Mouse (Mus musculus): ENCODE measurements around the gene Fhl1. TPM values are rescaled to one million over a fixed set of nuclear protein-coding genes. Genes with fewer than 3 reads are reported as not detected.

The Fhl1 gene
- total and polyA plus RNA-seq, 2 experiments from 2014 or later: 189 to 198 TPM

DNA sequence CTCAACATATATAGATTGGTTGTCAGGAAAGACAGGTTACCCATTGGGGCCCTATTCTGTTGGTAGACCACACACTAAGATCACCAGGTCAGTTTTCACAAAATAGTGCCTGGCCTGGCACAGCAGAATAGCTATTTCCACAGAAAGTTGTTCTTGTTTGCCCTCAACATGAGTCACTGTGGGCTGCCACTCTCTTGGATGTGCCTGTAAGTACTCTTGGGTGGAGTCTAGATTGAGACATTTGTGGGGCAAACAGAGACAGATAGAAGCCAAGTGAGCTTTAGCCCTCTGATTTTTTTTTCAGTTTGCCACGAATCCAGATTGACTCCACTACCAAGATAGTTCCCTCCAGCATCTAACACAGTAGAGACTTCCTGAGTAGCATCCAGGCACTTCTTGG is 40.2 kb downstream of the Fhl1 start:
- no peaks in the 10 kb centered on the region for H3K27me3 ChIP-seq (ENCODE audit: insufficient read depth, low read length)
- ATAC-seq: no peak
- no peaks in the 10 kb centered on the region for H3K36me3 ChIP-seq (ENCODE audit: insufficient read depth, low read length)
- no peak for DNase-seq (ENCODE audit: low spot score)
- no peaks in the 10 kb centered on the region for H3K4me1 ChIP-seq (ENCODE audit: insufficient read depth, low read length)
- H3K9ac ChIP-seq (replicated peaks; ENCODE audit: low read length): no peak overlapping the region
- no peak overlapping the region for H3K4me2 ChIP-seq (ENCODE audit: low read depth, low read length)
- H3K27ac ChIP-seq: no peak overlapping the region
- no peak for TF ChIP-seq CTCF (IDR thresholded peaks at IDR 0.05; ENCODE audit: low read depth)
- 77% methylated on average over 1 of the region's 1 CpGs for WGBS
- H3K4me3 ChIP-seq (ENCODE audit: low read length): no peak overlapping the region
- no peaks in the 10 kb centered on the region for H3K9me3 ChIP-seq (ENCODE audit: low read length)

DNA sequence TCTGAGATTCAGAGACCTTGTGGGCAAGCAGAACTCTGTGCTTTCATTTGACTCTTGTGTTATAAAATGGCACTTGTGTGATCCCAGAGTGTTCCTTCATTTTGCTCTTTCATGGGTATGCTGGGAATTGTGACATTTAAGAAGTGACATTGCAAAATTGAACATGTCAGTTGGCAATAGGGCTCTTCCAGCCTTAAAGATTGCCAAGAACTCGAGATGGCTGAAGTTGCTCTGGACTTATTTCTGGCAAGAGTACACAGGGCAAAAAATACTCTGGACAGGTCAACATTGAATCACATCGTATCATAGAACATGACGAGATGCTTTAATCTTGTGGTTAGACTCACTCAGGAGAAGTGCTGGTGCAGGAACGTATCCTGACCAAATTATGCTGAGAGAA is 41.7 kb downstream of the Fhl1 start:
- ATAC-seq: no peak
- no peak for TF ChIP-seq CTCF (IDR thresholded peaks at IDR 0.05; ENCODE audit: low read depth)

DNA sequence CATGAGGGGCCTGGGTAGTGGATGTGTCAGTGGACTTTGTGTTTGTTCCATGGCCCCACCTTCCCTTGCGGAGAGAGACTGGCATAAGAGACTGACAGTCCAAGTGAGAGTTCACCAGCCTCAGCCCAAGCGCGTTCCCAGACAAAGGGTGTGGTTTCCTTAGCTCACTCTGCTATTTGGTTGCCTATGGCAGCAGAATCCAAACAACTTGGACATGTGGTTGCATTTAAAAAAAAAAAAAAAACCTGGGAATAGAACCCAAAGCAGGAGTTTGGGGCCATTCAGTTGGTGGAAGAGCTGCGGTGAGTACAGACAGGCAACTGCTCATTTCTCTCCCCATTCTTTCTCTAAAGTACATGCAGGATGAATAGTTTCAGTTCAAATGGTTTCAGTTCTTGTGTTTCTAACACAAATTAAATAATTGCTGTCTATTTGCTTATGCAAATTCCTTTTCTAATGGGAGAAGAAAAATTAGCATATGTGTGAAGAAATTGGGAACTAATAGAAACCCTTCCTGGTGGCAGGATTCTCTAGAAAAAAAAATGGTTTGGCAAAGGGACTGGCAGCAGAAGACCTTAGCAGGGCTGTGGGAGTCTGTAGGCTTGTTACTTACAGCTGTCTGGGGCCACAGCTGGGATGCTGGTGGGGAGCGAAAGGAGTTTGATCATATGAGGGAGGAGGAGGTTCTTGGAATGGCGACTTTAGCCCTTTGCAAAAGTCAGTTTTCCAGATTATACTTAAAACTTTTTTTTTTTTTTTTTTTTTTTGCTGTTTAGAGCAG is 54.9 kb downstream of the Fhl1 start:
- Histone ChIP-seq H3K4me2 (ENCODE audit: low read depth, low read length) (0 out of 2 replicates have a peak overlapping the region, but pooled peaks have one; percentile 1), H3K9me3 (ENCODE audit: low read length) (no peaks in the 10 kb centered on the region), H3K27me3 (ENCODE audit: insufficient read depth, low read length) (no peaks in the 10 kb centered on the region), H3K4me1 (ENCODE audit: insufficient read depth, low read length) (no peaks in the 10 kb centered on the region), H3K27ac (no peak overlapping the region), H3K9ac (replicated peaks; ENCODE audit: low read length) (no peak overlapping the region), H3K4me3 (ENCODE audit: low read length) (no peak overlapping the region), H3K36me3 (ENCODE audit: insufficient read depth, low read length) (no peaks in the 10 kb centered on the region)
- TF ChIP-seq CTCF (IDR thresholded peaks at IDR 0.05; ENCODE audit: low read depth): no peak
- whole genome bisulfite sequencing: 62% methylated on average over 6 of the region's 6 CpGs
- ATAC-seq: 0 out of 2 replicates have a peak, but pooled peaks have one; percentile 47
- DNase-seq (ENCODE audit: low spot score): peak; percentile 10

More for the DNA sequence above, 41.7 kb downstream of the Fhl1 start:
- no peak overlapping the region for H3K4me2 ChIP-seq (ENCODE audit: low read depth, low read length)
- no peak overlapping the region for H3K27ac ChIP-seq
- no peak overlapping the region for H3K4me3 ChIP-seq (ENCODE audit: low read length)
- H3K4me1 ChIP-seq (ENCODE audit: insufficient read depth, low read length): no peaks in the 10 kb centered on the region
- no peaks in the 10 kb centered on the region for H3K27me3 ChIP-seq (ENCODE audit: insufficient read depth, low read length)
- no peaks in the 10 kb centered on the region for H3K36me3 ChIP-seq (ENCODE audit: insufficient read depth, low read length)
- DNase-seq (ENCODE audit: low spot score): no peak
- 84% methylated on average over 4 of the region's 4 CpGs for WGBS
- no peak overlapping the region for H3K9ac ChIP-seq (replicated peaks; ENCODE audit: low read length)
- H3K9me3 ChIP-seq (ENCODE audit: low read length): no peaks in the 10 kb centered on the region

DNA sequence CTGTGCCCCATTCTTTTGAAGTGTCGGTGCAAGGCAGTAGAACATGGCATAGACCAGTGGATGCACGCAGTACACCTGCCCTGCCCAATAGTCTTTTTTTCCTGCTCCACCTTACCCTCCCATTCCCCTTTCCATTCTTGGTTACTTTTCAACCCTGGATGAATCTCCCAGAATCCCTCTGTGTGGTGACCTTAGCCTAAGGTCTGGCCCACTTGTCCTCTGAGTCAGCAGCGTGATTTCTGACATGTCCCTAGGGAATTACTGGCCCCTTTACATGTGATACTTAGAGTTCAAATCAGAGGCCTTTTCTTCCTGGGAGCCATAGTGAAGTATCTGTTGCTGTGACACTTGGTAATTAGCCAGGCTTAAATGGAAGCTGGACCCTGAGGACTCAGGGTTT is 55.9 kb downstream of the Fhl1 start:
- Histone ChIP-seq H3K4me3 (ENCODE audit: low read length) (no peak overlapping the region), H3K27ac (no peak overlapping the region), H3K4me1 (ENCODE audit: insufficient read depth, low read length) (no peaks in the 10 kb centered on the region), H3K4me2 (ENCODE audit: low read depth, low read length) (no peak overlapping the region), H3K27me3 (ENCODE audit: insufficient read depth, low read length) (no peaks in the 10 kb centered on the region), H3K9ac (replicated peaks; ENCODE audit: low read length) (no peak overlapping the region), H3K36me3 (ENCODE audit: insufficient read depth, low read length) (no peaks in the 10 kb centered on the region), H3K9me3 (ENCODE audit: low read length) (no peaks in the 10 kb centered on the region)
- DNase-seq (ENCODE audit: low spot score) (no peak), ATAC-seq (no peak)
- TF ChIP-seq CTCF (IDR thresholded peaks at IDR 0.05; ENCODE audit: low read depth): no peak
- 73% methylated on average over 3 of the region's 3 CpGs for WGBS

DNA sequence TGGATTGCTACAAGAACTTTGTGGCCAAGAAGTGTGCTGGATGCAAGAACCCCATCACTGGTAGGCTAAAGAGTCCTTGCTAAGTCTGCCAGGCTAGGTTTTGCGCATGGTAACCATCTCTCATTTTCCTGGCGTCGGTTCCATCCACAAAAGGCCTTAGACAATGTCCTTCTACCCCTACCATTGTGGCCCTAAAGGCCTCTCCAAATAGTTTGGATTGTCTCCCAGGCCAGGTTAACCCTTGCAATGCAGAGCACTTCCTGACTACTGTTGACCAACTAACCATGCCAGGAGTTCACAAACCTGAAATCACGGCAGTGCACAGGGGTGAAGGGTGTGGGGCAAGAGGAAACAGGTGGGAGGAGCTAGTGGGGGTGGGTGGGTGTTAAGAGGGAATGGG is 59.0 kb downstream of the Fhl1 start:
- no peak for DNase-seq (ENCODE audit: low spot score)
- H3K27me3 ChIP-seq (ENCODE audit: insufficient read depth, low read length): no peaks in the 10 kb centered on the region

DNA sequence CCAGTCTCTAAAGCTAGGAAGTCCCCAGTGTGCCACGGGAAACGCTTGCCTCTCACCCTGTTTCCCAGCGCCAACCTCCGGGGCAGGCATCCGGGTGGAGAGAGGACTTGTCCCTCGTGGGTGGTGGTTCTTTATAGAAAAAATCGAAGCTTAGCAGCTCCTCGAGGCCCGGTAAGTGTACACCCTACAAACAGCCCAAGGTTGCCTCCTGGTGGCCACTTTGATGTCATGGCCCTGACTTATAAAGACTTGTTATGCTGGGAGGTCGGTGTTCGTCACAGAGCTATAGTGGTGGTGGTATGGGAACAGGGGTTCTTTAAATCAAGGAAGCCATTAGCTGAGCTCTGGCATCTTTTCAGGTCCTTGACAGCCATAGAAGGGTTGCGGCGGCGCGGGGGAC is 59.7 kb downstream of the Fhl1 start:
- no peaks in the 10 kb centered on the region for H3K27me3 ChIP-seq (ENCODE audit: insufficient read depth, low read length)
- H3K36me3 ChIP-seq (ENCODE audit: insufficient read depth, low read length): no peaks in the 10 kb centered on the region
- DNase-seq (ENCODE audit: low spot score) (peak; percentile 73), ATAC-seq (peak; percentile 80)
- H3K4me2 ChIP-seq (ENCODE audit: low read depth, low read length): no peak overlapping the region
- WGBS: 54% methylated on average over 15 of the region's 15 CpGs
- no peak overlapping the region for H3K27ac ChIP-seq
- H3K9ac ChIP-seq (replicated peaks; ENCODE audit: low read length): no peak overlapping the region
- peak; percentile 70 for TF ChIP-seq CTCF (IDR thresholded peaks at IDR 0.05; ENCODE audit: low read depth)
- H3K9me3 ChIP-seq (ENCODE audit: low read length): no peaks in the 10 kb centered on the region
- H3K4me1 ChIP-seq (ENCODE audit: insufficient read depth, low read length): no peaks in the 10 kb centered on the region
- no peak overlapping the region for H3K4me3 ChIP-seq (ENCODE audit: low read length)

More for the DNA sequence above, 59.0 kb downstream of the Fhl1 start:
- no peaks in the 10 kb centered on the region for H3K9me3 ChIP-seq (ENCODE audit: low read length)
- H3K36me3 ChIP-seq (ENCODE audit: insufficient read depth, low read length): no peaks in the 10 kb centered on the region
- no peaks in the 10 kb centered on the region for H3K4me1 ChIP-seq (ENCODE audit: insufficient read depth, low read length)
- no peak overlapping the region for H3K27ac ChIP-seq
- ATAC-seq: no peak
- no peak overlapping the region for H3K4me3 ChIP-seq (ENCODE audit: low read length)
- 81% methylated on average over 4 of the region's 4 CpGs for WGBS
- H3K9ac ChIP-seq (replicated peaks; ENCODE audit: low read length): no peak overlapping the region
- TF ChIP-seq CTCF (IDR thresholded peaks at IDR 0.05; ENCODE audit: low read depth): no peak
- no peak overlapping the region for H3K4me2 ChIP-seq (ENCODE audit: low read depth, low read length)
